Mouse (Mus musculus): ENCODE data around the gene Gm42791. TPM values are rescaled to one million over a fixed set of nuclear protein-coding genes. Genes with fewer than 3 reads are reported as not detected.
A peak's percentile ranks its signal among the peaks of the same experiment; 100 is the strongest.

Gene Gm42791
- polyA plus RNA-seq, 1 experiment from 2014 or later = 8.6 TPM

- 59% methylated on average over 18 of the region's 18 CpGs for WGBS
- ATAC-seq (replicated peaks) = no peak
- Histone ChIP-seq H3K4me3 (no peak overlapping the region), H3K9me3 (no peaks in the 10 kb centered on the region), H3K4me1 (peaks cover 11% of the 10 kb centered on the region), H3K27me3 (replicated peaks) (no peaks in the 10 kb centered on the region), H3K4me2 (0 out of 2 replicates have a peak overlapping the region, but pooled peaks have one; percentile 17), H3K27ac (no peak overlapping the region), H3K9ac (no peak overlapping the region), H3K36me3 (replicated peaks) (no peaks in the 10 kb centered on the region)
These were observed 25.2 kb upstream of the Gm42791 start for GRCm38 (mm10) chr5:149020059-149020680.

DNA sequence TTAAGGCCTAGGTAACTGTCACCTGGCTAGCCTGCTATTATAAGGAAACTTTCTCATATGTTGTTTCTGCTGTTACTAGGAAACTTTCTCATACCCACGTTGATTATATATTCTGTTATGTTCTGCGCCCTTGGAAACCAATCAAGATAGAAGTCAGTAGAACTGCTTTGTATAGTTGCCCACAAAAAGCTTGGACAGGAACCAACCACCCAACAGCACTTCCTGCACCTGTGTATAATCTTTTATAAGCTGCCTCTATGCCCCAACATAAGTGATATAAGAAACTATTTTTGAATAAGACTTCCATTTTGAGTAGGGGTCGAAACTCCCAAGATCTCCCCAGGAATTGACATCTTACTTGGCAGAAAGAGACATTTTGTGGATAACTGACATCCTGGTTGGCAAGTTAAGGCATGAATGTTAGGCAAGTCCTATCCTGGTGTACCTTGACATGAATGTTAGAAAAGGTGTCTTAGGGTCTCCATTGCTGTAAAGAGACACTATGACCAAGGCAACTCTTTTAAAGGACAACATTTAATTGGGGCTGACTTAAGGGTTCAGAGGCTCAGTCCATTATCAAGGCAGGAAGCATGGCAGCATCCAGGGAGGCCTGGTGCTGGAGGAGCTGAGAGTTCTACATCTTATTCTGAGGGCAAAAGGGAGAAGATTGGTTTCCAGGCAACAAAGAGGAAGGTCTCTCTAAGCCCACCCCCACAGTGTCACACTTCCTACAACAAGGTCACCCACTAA, 22.9 kb upstream of the Gm42791 start:
- no peak overlapping the region for H3K27ac ChIP-seq
- no peaks in the 10 kb centered on the region for H3K9me3 ChIP-seq
- H3K36me3 ChIP-seq (replicated peaks) = no peaks in the 10 kb centered on the region
- ATAC-seq (replicated peaks) = no peak
- no peak overlapping the region for H3K4me3 ChIP-seq
- H3K4me1 ChIP-seq = peaks cover 16% of the 10 kb centered on the region
- 93% methylated on average over 3 of the region's 3 CpGs for whole genome bisulfite sequencing
- H3K9ac ChIP-seq = no peak overlapping the region
- H3K27me3 ChIP-seq (replicated peaks) = no peaks in the 10 kb centered on the region
- H3K4me2 ChIP-seq = no peak overlapping the region

GRCm38 (mm10) chr5:149017181-149017580, 22.2 kb upstream of the Gm42791 start:
- no peaks in the 10 kb centered on the region for H3K36me3 ChIP-seq (replicated peaks)
- H3K27me3 ChIP-seq (replicated peaks) = no peaks in the 10 kb centered on the region
- H3K4me2 ChIP-seq = no peak overlapping the region
- H3K9me3 ChIP-seq = no peaks in the 10 kb centered on the region
- ATAC-seq (replicated peaks) = no peak
- no peak overlapping the region for H3K4me3 ChIP-seq
- H3K4me1 ChIP-seq = peaks cover 16% of the 10 kb centered on the region
- no peak overlapping the region for H3K27ac ChIP-seq
- no peak overlapping the region for H3K9ac ChIP-seq
- 87% methylated on average over 3 of the region's 3 CpGs for WGBS

DNA sequence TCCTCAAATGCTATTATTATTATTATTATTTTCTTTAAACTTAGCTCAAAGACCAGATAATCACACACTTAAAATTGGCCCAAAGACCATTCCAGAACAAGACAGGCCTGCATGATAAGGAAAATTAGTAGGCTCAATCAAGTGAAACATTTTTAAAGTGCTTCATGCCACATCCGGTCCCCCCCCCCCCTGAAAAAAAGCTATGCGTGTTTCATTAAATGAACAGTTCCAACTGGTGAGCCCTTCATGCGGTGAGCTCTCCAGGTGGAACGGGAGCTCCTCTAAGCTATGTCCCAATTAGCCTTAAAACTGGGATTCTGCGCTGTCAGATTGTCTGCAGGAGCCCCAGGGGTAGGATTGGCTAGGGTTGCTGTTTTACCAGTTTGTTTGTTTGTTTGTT, 21.3 kb upstream of the Gm42791 start:
- peak overlapping the region; percentile 96 for H3K4me2 ChIP-seq
- H3K4me3 ChIP-seq = no peak overlapping the region
- H3K9me3 ChIP-seq = no peaks in the 10 kb centered on the region
- no peaks in the 10 kb centered on the region for H3K27me3 ChIP-seq (replicated peaks)
- no peak for ATAC-seq (replicated peaks)
- no peak overlapping the region for H3K9ac ChIP-seq
- H3K27ac ChIP-seq = no peak overlapping the region
- H3K4me1 ChIP-seq = peaks cover 16% of the 10 kb centered on the region
- no peaks in the 10 kb centered on the region for H3K36me3 ChIP-seq (replicated peaks)
- WGBS = 71% methylated on average over 5 of the region's 5 CpGs

DNA sequence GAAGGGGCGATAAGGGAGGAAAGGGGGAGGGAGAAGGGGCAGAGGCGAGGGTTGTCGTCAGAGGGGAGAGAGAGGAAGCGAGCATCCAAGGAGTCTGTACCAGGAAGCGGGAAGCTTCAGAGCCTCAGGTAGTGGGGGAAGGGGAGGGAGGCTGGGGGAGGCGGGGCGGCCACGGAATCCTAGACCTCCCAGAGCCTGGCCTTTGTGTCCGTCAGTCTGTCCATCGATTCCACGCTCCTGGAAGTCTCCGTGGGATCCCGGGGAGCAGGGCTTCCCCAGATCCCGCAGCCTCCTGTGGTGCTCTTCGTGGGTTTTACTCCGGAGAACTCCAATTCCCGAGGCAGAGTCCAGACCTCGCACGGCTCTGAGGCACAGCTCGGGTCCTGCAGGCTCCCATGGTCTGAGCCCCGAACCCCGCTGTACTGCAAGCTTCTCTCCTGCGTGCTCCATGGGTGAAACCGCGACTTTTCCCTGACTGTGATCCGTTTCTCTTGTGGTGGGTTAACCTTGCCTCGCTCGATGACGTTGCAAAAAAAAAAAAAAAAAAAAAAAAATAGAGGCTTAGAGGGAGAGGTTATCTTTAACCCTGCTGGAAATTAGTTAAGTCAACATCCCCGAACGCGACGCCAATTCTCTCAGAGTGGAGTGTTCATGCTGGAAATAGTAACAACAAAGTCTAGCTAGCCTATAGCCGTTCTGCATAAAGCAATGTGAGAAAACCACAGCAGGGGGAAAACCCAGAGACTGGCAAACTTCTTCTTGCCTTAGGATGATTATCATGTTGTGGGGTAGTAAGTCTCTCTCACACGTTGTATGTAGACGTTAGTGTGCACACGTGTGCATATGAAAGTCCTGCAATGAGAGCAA, 20.6 kb upstream of the Gm42791 start:
- WGBS = 1% methylated on average over 32 of the region's 37 CpGs
- peaks cover 16% of the 10 kb centered on the region for H3K4me1 ChIP-seq
- H3K4me2 ChIP-seq = peak overlapping the region; percentile 96
- no peaks in the 10 kb centered on the region for H3K27me3 ChIP-seq (replicated peaks)
- peak; percentile 67 for ATAC-seq (replicated peaks)
- H3K9ac ChIP-seq = peak overlapping the region; percentile 46; the same call in 1 of the 2 replicates
- no peaks in the 10 kb centered on the region for H3K9me3 ChIP-seq
- H3K36me3 ChIP-seq (replicated peaks) = no peaks in the 10 kb centered on the region
- no peak overlapping the region for H3K27ac ChIP-seq
- peak overlapping the region; percentile 44 for H3K4me3 ChIP-seq

DNA sequence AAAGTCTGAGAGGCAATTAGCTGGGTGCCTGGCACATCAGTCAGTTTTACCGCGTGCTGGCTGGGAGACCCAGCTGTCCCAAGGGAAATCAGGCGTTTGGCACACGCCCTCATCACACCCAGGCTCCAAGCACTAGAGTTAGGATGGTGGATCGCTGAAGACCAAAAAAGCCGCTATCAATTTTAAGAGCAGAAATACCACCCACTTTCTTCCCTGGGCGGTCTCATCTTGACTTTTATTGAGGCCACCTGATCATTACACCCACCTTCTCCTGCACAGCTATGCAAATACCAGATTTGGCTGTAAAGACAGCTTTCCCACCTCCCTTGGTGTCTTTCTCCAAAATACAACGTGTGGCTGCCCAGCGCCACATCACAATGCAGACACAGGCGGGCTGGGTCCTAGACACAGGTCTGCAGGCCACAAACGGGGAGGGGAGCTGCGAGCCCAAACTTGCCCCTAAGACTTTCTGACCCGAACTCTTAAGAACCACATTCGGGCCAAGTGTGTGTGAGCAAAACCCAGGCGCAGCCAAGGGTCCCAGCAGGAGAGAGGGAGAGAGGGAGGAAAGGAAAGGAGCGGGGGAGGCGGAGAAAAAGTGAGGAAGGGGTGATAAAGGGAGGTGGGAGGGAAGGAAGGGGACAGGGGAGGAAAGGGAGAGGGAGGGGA, 19.8 kb upstream of the Gm42791 start:
- no peaks in the 10 kb centered on the region for H3K9me3 ChIP-seq
- no peak for ATAC-seq (replicated peaks)
- peak overlapping the region; percentile 96 for H3K4me2 ChIP-seq
- H3K9ac ChIP-seq = no peak overlapping the region
- no peaks in the 10 kb centered on the region for H3K36me3 ChIP-seq (replicated peaks)
- WGBS = 19% methylated on average over 17 of the region's 17 CpGs
- peak overlapping the region; percentile 44; the same call in 1 of the 2 replicates for H3K4me3 ChIP-seq
- H3K27me3 ChIP-seq (replicated peaks) = no peaks in the 10 kb centered on the region
- H3K27ac ChIP-seq = no peak overlapping the region
- peaks cover 16% of the 10 kb centered on the region for H3K4me1 ChIP-seq

GRCm38 (mm10) chr5:149013817-149014508, 19.0 kb upstream of the Gm42791 start:
- H3K9ac ChIP-seq = no peak overlapping the region
- peaks cover 16% of the 10 kb centered on the region for H3K4me1 ChIP-seq
- ATAC-seq (replicated peaks) = no peak
- no peaks in the 10 kb centered on the region for H3K9me3 ChIP-seq
- no peaks in the 10 kb centered on the region for H3K36me3 ChIP-seq (replicated peaks)
- no peak overlapping the region for H3K4me2 ChIP-seq
- WGBS = 72% methylated on average over 7 of the region's 7 CpGs
- no peak overlapping the region for H3K4me3 ChIP-seq
- no peak overlapping the region for H3K27ac ChIP-seq
- no peaks in the 10 kb centered on the region for H3K27me3 ChIP-seq (replicated peaks)

- Histone ChIP-seq H3K4me3 (no peak overlapping the region), H3K36me3 (replicated peaks) (no peaks in the 10 kb centered on the region), H3K4me1 (peaks cover 7% of the 10 kb centered on the region; the same call in 1 of the 2 replicates), H3K27ac (no peak overlapping the region), H3K9ac (no peak overlapping the region), H3K27me3 (replicated peaks) (no peaks in the 10 kb centered on the region), H3K4me2 (no peak overlapping the region), H3K9me3 (no peaks in the 10 kb centered on the region)
- ATAC-seq (replicated peaks) = no peak
- WGBS = 91% methylated on average over 3 of the region's 3 CpGs
These were observed 14.2 kb upstream of the Gm42791 start for GRCm38 (mm10) chr5:149009111-149009510.

- Histone ChIP-seq H3K9me3 (no peaks in the 10 kb centered on the region), H3K36me3 (replicated peaks) (no peaks in the 10 kb centered on the region), H3K4me1 (peaks cover 7% of the 10 kb centered on the region; the same call in 1 of the 2 replicates), H3K4me3 (no peak overlapping the region), H3K4me2 (peak overlapping the region; percentile 42; the same call in 1 of the 2 replicates), H3K27ac (no peak overlapping the region), H3K27me3 (replicated peaks) (no peaks in the 10 kb centered on the region), H3K9ac (no peak overlapping the region)
- WGBS = 63% methylated on average over 5 of the region's 5 CpGs
- ATAC-seq (replicated peaks) = no peak
These were observed 12.3 kb upstream of the Gm42791 start for GRCm38 (mm10) chr5:149007295-149007646.

DNA sequence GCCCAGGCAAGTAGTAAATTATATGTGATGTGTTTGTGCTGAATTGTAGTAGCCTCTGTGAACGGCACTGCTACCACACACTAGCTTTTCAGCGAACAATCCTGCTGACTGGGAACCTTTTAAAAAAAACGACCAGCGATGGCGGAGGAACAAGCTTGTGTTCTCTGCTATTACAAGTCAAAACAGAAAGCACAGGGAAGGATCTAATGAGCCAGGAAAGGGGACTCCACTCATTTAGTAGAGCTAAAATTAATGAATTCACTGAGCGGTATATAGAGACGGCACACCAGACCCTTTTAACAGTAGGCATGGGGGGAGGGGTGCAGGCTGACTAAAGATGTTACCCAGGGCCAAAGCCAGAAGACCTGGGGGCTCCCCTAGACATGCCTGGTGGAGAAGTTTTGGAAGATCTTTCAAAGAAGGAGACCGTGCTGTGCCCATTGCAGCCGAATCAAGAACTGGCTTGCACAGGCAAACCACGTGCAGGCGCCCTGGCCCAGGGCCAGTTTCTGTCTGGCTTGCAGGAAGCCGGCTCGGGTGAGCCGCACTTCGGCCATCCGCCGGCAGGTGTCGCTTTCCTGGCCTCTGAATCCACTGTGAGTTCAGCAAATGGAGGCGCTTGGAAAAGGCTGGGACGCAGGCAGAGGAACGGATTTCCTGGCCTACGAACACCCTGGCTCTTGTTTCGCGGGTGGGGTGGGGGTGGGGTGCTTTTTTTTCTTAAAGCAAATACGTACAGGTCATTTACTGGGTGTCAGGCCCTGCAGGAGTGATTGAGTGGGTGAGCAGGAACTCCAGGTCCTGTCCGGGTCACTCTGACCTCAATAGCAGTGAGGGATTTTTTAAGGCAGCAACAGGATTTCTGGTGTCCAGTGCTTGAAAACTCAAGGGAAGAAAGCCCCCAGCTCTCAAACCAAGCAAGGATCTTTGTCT, 11.7 kb upstream of the Gm42791 start:
- H3K27ac ChIP-seq = peak overlapping the region; percentile 46
- H3K36me3 ChIP-seq (replicated peaks) = no peaks in the 10 kb centered on the region
- no peaks in the 10 kb centered on the region for H3K9me3 ChIP-seq
- ATAC-seq (replicated peaks) = peak; percentile 90
- no peak overlapping the region; the same call in 1 of the 2 replicates for H3K9ac ChIP-seq
- peak overlapping the region; percentile 42 for H3K4me2 ChIP-seq
- peak overlapping the region; percentile 6; the same call in 1 of the 2 replicates for H3K4me3 ChIP-seq
- 8% methylated on average over 26 of the region's 26 CpGs for WGBS
- H3K27me3 ChIP-seq (replicated peaks) = no peaks in the 10 kb centered on the region
- peaks cover 7% of the 10 kb centered on the region; the same call in 1 of the 2 replicates for H3K4me1 ChIP-seq

All from midbrain, embryonic 15.5 days (tissue).